Mouse (Mus musculus) liver, embryonic 14.5 days (tissue): Measurements from ENCODE around the gene Top3a. TPM values are rescaled to one million over a fixed set of nuclear protein-coding genes. Genes with fewer than 3 reads are reported as not detected.
"Not testable (repeated sequence)": the region's sequence is repeated elsewhere in the genome, so short reads cannot be mapped to it uniquely, and the experiment has no call there.

Experiments used
- ATAC-seq: fragments of 200-750 bp; cut with Nextera tagmentation; 2 replicates; pipeline ENCODE4 v1.8.0; 2017; ENCODE audit warnings: moderate number of reproducible peaks, mild to moderate bottlenecking, moderate library complexity; ENCODE audit not compliant: insufficient read depth
- DNase-seq, 3 experiments: peaks; one replicate each; pipeline ENCODE4 v3.0.0-alpha.2; 2012 to 2013; ENCODE audit warnings: low read depth in 3 of 3, low spot score in 3 of 3
- H3K27ac ChIP-seq: fragments of 300-500 bp; sonication (generic); 2 replicates; pipeline ENCODE4 v1.5.1; 2014; ENCODE audit warnings: moderate library complexity, mild to moderate bottlenecking, control low read depth, inconsistent platforms
- H3K27me3 ChIP-seq: fragments of 300-500 bp; sonication (generic); 2 replicates; pipeline ENCODE4 v1.6.1; 2014; ENCODE audit warnings: mild to moderate bottlenecking, low read length, moderate library complexity; ENCODE audit not compliant: control insufficient read depth, insufficient read depth
- H3K36me3 ChIP-seq: fragments of 300-500 bp; sonication (generic); replicated peaks from 2 replicates; pipeline ENCODE4 v1.6.1; 2014; ENCODE audit warnings: low read depth; ENCODE audit not compliant: control insufficient read depth, insufficient read depth
- H3K4me1 ChIP-seq, 2 experiments: fragments of 200-500 bp in 1 of 2; fragments of 300-500 bp in 1 of 2; sonication (generic) in 1 of 2; replicated peaks; 2 replicates each; pipeline ENCODE4 v1.6.1; 2012 to 2014; ENCODE audit warnings: antibody characterized with exemption in 1 of 2, inconsistent platforms in 1 of 2, low read length in 1 of 2; ENCODE audit not compliant: control insufficient read depth in 2 of 2, insufficient read depth in 2 of 2
- H3K4me2 ChIP-seq: fragments of 300-500 bp; sonication (generic); 2 replicates; pipeline ENCODE4 v1.6.1; 2014; ENCODE audit warnings: low read depth, mild to moderate bottlenecking, control low read depth, moderate library complexity
- H3K4me3 ChIP-seq, 2 experiments: fragments of 200-500 bp in 1 of 2; fragments of 300-500 bp in 1 of 2; sonication (generic) in 1 of 2; 2 replicates each; pipeline ENCODE4 v1.5.1; 2012 to 2014; ENCODE audit warnings: low read depth in 2 of 2, low read length in 2 of 2, mild to moderate bottlenecking in 2 of 2, control low read depth in 1 of 2, inconsistent platforms in 1 of 2, moderate library complexity in 1 of 2; ENCODE audit not compliant: insufficient read depth in 1 of 2
- H3K9ac ChIP-seq: fragments of 300-500 bp; sonication (generic); replicated peaks from 2 replicates; pipeline ENCODE4 v1.6.1; 2014; ENCODE audit warnings: mild to moderate bottlenecking, control low read depth, moderate library complexity
- H3K9me3 ChIP-seq: fragments of 300-500 bp; sonication (generic); 2 replicates; pipeline ENCODE4 v1.6.1; 2016; ENCODE audit warnings: low read length, mixed read lengths; ENCODE audit not compliant: control insufficient read depth
- CTCF ChIP-seq: IDR thresholded peaks from 2 replicates; pipeline ENCODE4 v1.5.1; 2016; ENCODE audit warnings: antibody characterized with exemption, low read depth, control low read depth
- EP300 ChIP-seq: IDR thresholded peaks from 2 replicates; pipeline ENCODE4 v1.6.1; 2016; ENCODE audit warnings: antibody characterized with exemption, low read depth
- WGBS: fragments of 180-500 bp; shearing (Covaris S2); extraction: QIAGEN DNeasy Blood & Tissue Kit; methylation state at CpG from one replicate; pipeline ENCODE4 v1.1.7; 2014; ENCODE audit not compliant: insufficient replicate concordance; 5-methylcytosine and 5-hydroxymethylcytosine counted together
- polyA plus RNA-seq, 2 experiments: library from polyadenylated mRNA; depleted of rRNA in 1 of 2; stranded (reverse) in 1 of 2; unstranded in 1 of 2; fragments of >200 nt; fragmentation: Nextera tagmentation in 1 of 2; extraction: Ambion mirVana in 1 of 2; gene quantifications; 2 replicates each; pipeline versions ENCODE4 v1.2.1 to v1.2.3; 2012 to 2014

The Top3a gene
- 3.7 and 4.4 TPM in 2 replicates for polyA plus RNA-seq (2012; rRNA removed)
- 5.0 and 5.6 TPM in 2 replicates for polyA plus RNA-seq (2014; fragmentation: Nextera tagmentation; extraction: Ambion mirVana)

DNA sequence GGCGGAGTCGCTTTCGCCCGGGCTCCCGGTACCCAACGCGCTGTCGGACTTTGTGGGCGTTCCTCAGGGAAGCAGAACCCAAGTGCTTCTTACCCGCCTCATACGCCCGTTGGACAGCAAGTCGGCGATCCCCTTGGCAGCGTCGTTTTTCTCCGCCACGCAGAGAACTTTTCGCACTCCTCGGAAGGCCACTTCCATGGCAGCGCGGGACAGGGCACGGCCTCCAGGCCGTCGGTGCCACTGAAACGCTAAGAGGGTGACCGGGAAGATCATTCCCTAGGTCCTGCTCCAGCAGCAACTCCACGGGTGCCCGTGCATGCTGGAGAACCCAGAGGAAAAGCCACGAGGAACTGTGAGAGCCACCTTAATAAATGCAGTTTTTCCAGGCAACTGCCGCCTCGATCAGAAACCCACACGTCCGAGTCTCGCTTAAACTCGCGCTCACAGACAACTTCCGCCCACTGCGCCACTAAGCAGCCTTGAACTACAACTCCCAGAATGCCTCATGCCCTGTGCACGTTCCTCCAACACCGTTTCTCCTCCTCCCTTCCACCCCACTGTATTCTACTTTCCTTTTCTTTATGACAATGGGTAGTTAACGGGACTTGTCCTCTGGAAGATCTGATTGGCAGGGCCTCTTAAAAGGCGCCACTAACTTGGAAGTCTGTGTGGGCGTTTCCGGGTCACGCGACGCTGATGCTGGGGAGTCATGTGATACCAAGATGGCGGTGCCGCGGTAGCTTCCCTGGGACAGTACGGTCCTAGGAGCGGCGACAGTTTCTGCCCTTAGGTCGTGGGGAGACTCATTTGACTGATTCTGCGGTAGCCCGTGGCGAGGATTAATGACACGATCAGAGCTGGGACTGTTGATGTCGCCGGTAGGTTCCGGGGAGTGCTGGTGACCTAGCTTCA lies at the start of gene Top3a, which contains the start of gene Smcr8:
Gene Top3a (minus strand): TSS at position 537 of the 912 bp plus-strand sequence.
Gene Smcr8 (plus strand): TSS at position 696 of the 912 bp plus-strand sequence.
- Histone ChIP-seq H3K36me3 (no peaks in the 10 kb centered on the region; the same call in none of the 2 replicates), H3K27ac (peak within 1 kb of the TSS; percentile 68), H3K4me1 (peaks cover 29 to 50% of the 10 kb centered on the region in 2 experiments), H3K4me3 (peak within 1 kb of the TSS; percentile 75 to 93), H3K27me3 (no peaks in the 10 kb centered on the region), H3K9me3 (no peaks in the 10 kb centered on the region), H3K4me2 (peak within 1 kb of the TSS; percentile 76), H3K9ac (peak within 1 kb of the TSS; percentile 78)
- ATAC-seq (peak; percentile 92), DNase-seq (peak; percentile 77 to 86 (median 82))
- under 1% methylated on average over 62 of the region's 62 CpGs for whole genome bisulfite sequencing
- no peak; the same call in 1 of the 2 replicates for TF ChIP-seq CTCF
- no peak for TF ChIP-seq EP300

DNA sequence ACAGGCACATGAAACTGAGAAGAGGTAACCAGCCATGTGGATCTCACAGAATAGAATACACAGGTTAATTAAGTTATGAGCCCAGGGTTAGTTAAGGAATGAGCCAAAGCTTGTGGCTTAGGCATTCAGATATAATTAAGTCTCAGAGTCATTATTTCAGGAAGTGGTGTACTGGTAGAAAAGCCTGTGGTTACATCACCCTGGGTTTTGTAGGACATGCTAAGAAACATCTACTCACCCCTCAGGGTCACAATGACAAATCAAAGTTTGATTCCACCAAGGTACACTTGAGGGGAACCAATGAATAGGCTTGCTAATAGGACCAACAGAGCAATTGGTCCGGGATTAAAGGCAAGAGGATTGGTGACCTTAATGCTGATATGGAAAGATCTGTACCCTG lies 49.5 kb upstream of the Top3a start:
- no peak overlapping the region for H3K4me3 ChIP-seq
- H3K9ac ChIP-seq: no peak overlapping the region
- WGBS: 28% methylated on average over 1 of the region's 1 CpGs
- DNase-seq (no peak), ATAC-seq (no peak)
- TF ChIP-seq CTCF (no peak), EP300 (no peak)
- no peaks in the 10 kb centered on the region for H3K9me3 ChIP-seq
- no peaks in the 10 kb centered on the region for H3K27me3 ChIP-seq
- H3K27ac ChIP-seq: no peak overlapping the region
- H3K36me3 ChIP-seq: no peaks in the 10 kb centered on the region
- no peak overlapping the region for H3K4me2 ChIP-seq
- peaks cover 5 to 8% of the 10 kb centered on the region in 2 experiments; a peak in 3 of 4 replicates for H3K4me1 ChIP-seq

DNA sequence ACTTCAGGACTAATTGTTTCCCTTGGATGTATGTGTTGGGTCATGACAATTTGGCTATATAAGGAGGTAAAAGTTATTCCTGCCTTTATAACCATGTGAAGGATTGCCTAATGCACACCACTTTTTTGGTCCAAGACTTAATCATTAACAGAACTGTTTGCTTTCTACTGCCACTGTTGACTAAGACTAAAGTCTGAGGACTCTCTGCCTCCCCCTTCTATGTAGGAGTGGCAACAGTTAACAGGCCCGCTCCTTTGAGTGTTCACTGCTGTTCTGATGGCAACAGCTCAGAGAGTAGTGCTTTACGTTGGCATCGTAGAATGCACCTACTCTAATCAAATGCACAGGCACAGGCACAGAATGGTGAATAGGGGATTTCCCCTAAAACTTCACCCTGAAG lies 48.0 kb upstream of the Top3a start:
- DNase-seq (no peak), ATAC-seq (peak; percentile 39; the same call in 1 of the 2 replicates)
- Histone ChIP-seq H3K9ac (no peak overlapping the region), H3K27ac (no peak overlapping the region), H3K4me3 (no peak overlapping the region), H3K9me3 (no peaks in the 10 kb centered on the region), H3K27me3 (no peaks in the 10 kb centered on the region), H3K4me1 (peaks cover 0 to 4% of the 10 kb centered on the region in 2 experiments; a peak in 1 of 4 replicates), H3K36me3 (no peaks in the 10 kb centered on the region), H3K4me2 (no peak overlapping the region)
- 61% methylated on average over 3 of the region's 3 CpGs for WGBS
- no peak for TF ChIP-seq CTCF
- no peak for TF ChIP-seq EP300

DNA sequence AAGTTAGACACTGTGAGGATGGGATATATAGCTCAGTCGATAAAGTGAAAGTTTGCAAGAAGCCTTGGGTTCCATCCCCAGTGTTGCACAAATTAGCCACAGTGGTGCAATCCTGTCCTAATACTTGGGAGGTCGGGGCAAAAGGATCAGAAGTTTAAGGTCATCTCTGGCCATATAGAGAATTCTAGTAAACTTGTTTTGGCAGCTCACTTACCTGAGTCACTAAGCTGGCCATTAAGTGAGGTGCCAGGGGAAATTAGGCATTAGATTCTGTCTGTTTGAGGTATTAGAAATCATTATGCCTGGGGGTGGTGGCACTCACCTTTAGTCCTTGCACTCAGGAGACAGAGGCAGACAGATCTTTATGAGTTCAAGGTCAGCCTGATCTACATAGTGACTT lies 46.6 kb upstream of the Top3a start:
- TF ChIP-seq EP300: no peak
- TF ChIP-seq CTCF: no peak
- Histone ChIP-seq H3K27ac (no peak overlapping the region), H3K4me3 (no peak overlapping the region), H3K36me3 (no peaks in the 10 kb centered on the region), H3K9me3 (no peaks in the 10 kb centered on the region), H3K4me1 (peaks cover 0 to 3% of the 10 kb centered on the region in 2 experiments; a peak in 1 of 4 replicates), H3K9ac (no peak overlapping the region), H3K4me2 (no peak overlapping the region), H3K27me3 (no peaks in the 10 kb centered on the region)
- DNase-seq (no peak), ATAC-seq (no peak)
- WGBS: 37% methylated on average over 2 of the region's 2 CpGs

DNA sequence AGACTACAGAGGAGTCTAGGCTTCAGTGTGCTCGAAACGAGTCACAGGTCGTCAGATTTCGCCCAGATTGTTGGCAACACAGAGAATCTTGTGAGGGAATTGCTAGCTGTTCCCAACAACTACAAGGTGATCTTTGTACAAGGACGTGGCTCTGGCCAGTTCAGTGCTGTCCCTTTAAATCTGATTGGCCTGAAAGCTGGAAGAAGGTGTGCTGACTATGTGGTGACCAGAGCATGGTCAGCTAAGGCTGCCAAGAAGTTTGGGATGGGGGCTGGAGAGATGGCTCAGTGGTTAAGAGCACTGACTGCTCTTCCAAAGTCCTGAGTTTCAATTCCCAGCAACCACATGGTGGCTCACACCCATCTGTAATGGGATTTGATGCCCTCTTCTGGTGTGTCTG lies 39.2 kb upstream of the Top3a start:
- H3K4me1 ChIP-seq: 0 out of 4 replicates have a peak, but pooled peaks cover 0 to under 1% of the 10 kb centered on the region in 2 experiments
- DNase-seq: no peak
- H3K9me3 ChIP-seq: no peaks in the 10 kb centered on the region
- WGBS: 51% methylated on average over 5 of the region's 5 CpGs
- no peaks in the 10 kb centered on the region for H3K27me3 ChIP-seq
- H3K36me3 ChIP-seq: no peaks in the 10 kb centered on the region
- no peak for ATAC-seq
- no peak overlapping the region for H3K27ac ChIP-seq
- H3K4me3 ChIP-seq: no peak overlapping the region
- H3K4me2 ChIP-seq: no peak overlapping the region
- TF ChIP-seq CTCF: no peak
- TF ChIP-seq EP300: no peak
- no peak overlapping the region for H3K9ac ChIP-seq

DNA sequence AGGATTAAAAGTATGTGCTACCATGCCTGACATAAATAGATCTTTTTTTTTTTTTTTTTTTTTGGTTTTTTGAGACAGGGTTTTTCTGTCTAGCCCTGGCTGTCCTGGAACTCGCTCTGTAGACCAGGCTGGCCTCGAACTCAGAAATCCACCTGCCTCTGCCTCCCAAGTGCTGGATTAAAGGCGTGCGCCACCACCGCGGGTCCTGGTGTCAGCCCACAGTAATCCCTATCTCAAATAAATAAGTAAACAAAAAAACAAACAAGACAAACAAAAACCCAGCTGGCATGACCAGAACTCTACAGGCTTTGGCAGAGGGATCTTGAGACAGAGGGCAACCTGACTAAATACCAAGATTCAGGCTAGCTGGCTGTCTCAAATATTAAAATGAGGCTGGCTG lies 34.5 kb upstream of the Top3a start, which contains the start of gene Shmt1:
Gene Shmt1 (minus strand): TSS at position 101 of the 400 bp plus-strand sequence.
- not testable (repeated sequence) for H3K27me3 ChIP-seq, ATAC-seq, DNase-seq, H3K9me3 ChIP-seq, H3K36me3 ChIP-seq, H3K27ac ChIP-seq
- Histone ChIP-seq H3K4me1 (peaks cover 6 to 17% of the 10 kb centered on the region in 2 experiments), H3K4me2 (peak within 1 kb of the TSS; percentile 61), H3K9ac (peak within 1 kb of the TSS; percentile 43), H3K4me3 (peak within 1 kb of the TSS; percentile 53 to 63)
- 22% methylated on average over 6 of the region's 6 CpGs for WGBS
